Mouse (Mus musculus) kidney, adult 2 months (tissue): ENCODE measurements around the gene Nrxn3. TPM values are rescaled to one million over a fixed set of nuclear protein-coding genes. Genes with fewer than 3 reads are reported as not detected.

Source experiments
- DNase-seq: peaks from one replicate; pipeline ENCODE4 v3.0.0; 2021
- H3K27ac ChIP-seq: fragments of 200-500 bp; 2 replicates; pipeline ENCODE4 v1.5.1; 2012; ENCODE audit warnings: low read depth, low read length, control low read depth, inconsistent platforms; ENCODE audit not compliant: insufficient read depth
- H3K27me3 ChIP-seq: fragments of 200-500 bp; replicated peaks from 2 replicates; pipeline ENCODE4 v1.6.1; 2012; ENCODE audit warnings: mild to moderate bottlenecking, moderate library complexity, low read length, inconsistent platforms; ENCODE audit not compliant: control insufficient read depth, insufficient read depth
- H3K36me3 ChIP-seq: fragments of 200-500 bp; 2 replicates; pipeline ENCODE4 v1.6.1; 2012; ENCODE audit warnings: mild to moderate bottlenecking, moderate library complexity, low read length, inconsistent platforms; ENCODE audit not compliant: control insufficient read depth, insufficient read depth
- H3K4me1 ChIP-seq: fragments of 200-500 bp; 2 replicates; pipeline ENCODE4 v1.6.1; 2011; ENCODE audit warnings: low read length; ENCODE audit not compliant: control insufficient read depth, insufficient read depth
- H3K4me3 ChIP-seq: fragments of 200-500 bp; 2 replicates; pipeline ENCODE4 v1.5.1; 2011; ENCODE audit warnings: mild to moderate bottlenecking, low read depth, low read length, control low read depth; ENCODE audit not compliant: insufficient read depth
- CTCF ChIP-seq: fragments of 200-500 bp; conservative IDR thresholded peaks from 2 replicates; pipeline ENCODE4 v1.5.1; 2011; ENCODE audit warnings: low read depth, mild to moderate bottlenecking, control low read depth, low read length, moderate library complexity, mixed read lengths; ENCODE audit not compliant: insufficient read depth, insufficient read length
- POLR2A ChIP-seq: fragments of 200-500 bp; IDR thresholded peaks from one replicate; pipeline ENCODE4 v1.6.1; 2011; ENCODE audit warnings: low read depth, low read length, control low read depth
- WGBS: fragments of 180-500 bp; shearing (Covaris S2); methylation state at CpG from one replicate; pipeline ENCODE4 v1.1.7; 2018; 5-methylcytosine and 5-hydroxymethylcytosine counted together
- polyA plus RNA-seq: library from polyadenylated mRNA; depleted of rRNA; stranded (reverse); fragments of >200 nt; gene quantifications from 2 replicates; pipeline ENCODE4 v1.2.3, GENCODE M21; 2012

The Nrxn3 gene
- polyA plus RNA-seq, 1 experiment, result 0.39 TPM

- 44% methylated on average over 2 of the region's 2 CpGs for WGBS
- no peaks in the 10 kb centered on the region for H3K4me1 ChIP-seq
- no peak for DNase-seq
- no peaks in the 10 kb centered on the region for H3K27me3 ChIP-seq
- no peak overlapping the region for H3K4me3 ChIP-seq
- TF ChIP-seq POLR2A (no peak), CTCF (no peak)
- H3K36me3 ChIP-seq, result no peaks in the 10 kb centered on the region
- H3K27ac ChIP-seq, result no peak overlapping the region
These were observed 1174.2 kb downstream of the Nrxn3 start for GRCm38 (mm10) chr12:89896901-89897300.

GRCm38 (mm10) chr12:89909578-89909977 is 1186.9 kb downstream of the Nrxn3 start:
- Histone ChIP-seq H3K27ac (no peak overlapping the region), H3K27me3 (no peaks in the 10 kb centered on the region), H3K36me3 (no peaks in the 10 kb centered on the region), H3K4me1 (no peaks in the 10 kb centered on the region), H3K4me3 (no peak overlapping the region)
- WGBS, result 52% methylated on average over 3 of the region's 3 CpGs
- no peak for DNase-seq
- TF ChIP-seq CTCF (no peak), POLR2A (no peak)

GRCm38 (mm10) chr12:89918138-89918829 is 1195.6 kb downstream of the Nrxn3 start:
- H3K36me3 ChIP-seq, result no peaks in the 10 kb centered on the region
- 68% methylated on average over 8 of the region's 8 CpGs for WGBS
- no peaks in the 10 kb centered on the region for H3K4me1 ChIP-seq
- H3K4me3 ChIP-seq, result no peak overlapping the region
- TF ChIP-seq CTCF (no peak), POLR2A (no peak)
- no peak overlapping the region for H3K27ac ChIP-seq
- no peak for DNase-seq
- H3K27me3 ChIP-seq, result no peaks in the 10 kb centered on the region; the same call in 1 of the 2 replicates

- no peaks in the 10 kb centered on the region for H3K4me1 ChIP-seq
- DNase-seq, result no peak
- no peaks in the 10 kb centered on the region for H3K27me3 ChIP-seq
- 89% methylated on average over 1 of the region's 1 CpGs for WGBS
- no peak overlapping the region for H3K27ac ChIP-seq
- H3K4me3 ChIP-seq, result no peak overlapping the region
- TF ChIP-seq CTCF (no peak), POLR2A (no peak)
- no peaks in the 10 kb centered on the region for H3K36me3 ChIP-seq
These were observed 1209.7 kb downstream of the Nrxn3 start for GRCm38 (mm10) chr12:89932338-89932737.

GRCm38 (mm10) chr12:89933630-89934029 is 1211.0 kb downstream of the Nrxn3 start:
- Histone ChIP-seq H3K4me1 (no peaks in the 10 kb centered on the region), H3K36me3 (no peaks in the 10 kb centered on the region), H3K27ac (no peak overlapping the region), H3K4me3 (no peak overlapping the region), H3K27me3 (no peaks in the 10 kb centered on the region)
- DNase-seq, result no peak
- 87% methylated on average over 5 of the region's 5 CpGs for WGBS
- TF ChIP-seq POLR2A (no peak), CTCF (no peak)

GRCm38 (mm10) chr12:89940746-89941145 is 1218.1 kb downstream of the Nrxn3 start:
- Histone ChIP-seq H3K4me3 (no peak overlapping the region), H3K27ac (no peak overlapping the region), H3K4me1 (no peaks in the 10 kb centered on the region), H3K27me3 (no peaks in the 10 kb centered on the region), H3K36me3 (no peaks in the 10 kb centered on the region)
- 61% methylated on average over 2 of the region's 2 CpGs for WGBS
- TF ChIP-seq CTCF (no peak), POLR2A (no peak)
- DNase-seq, result no peak

- no peak for DNase-seq
These were observed 1223.3 kb downstream of the Nrxn3 start for GRCm38 (mm10) chr12:89945911-89946502.

More at GRCm38 (mm10) chr12:89945911-89946502, 1223.3 kb downstream of the Nrxn3 start:
- TF ChIP-seq POLR2A (no peak), CTCF (no peak)
- Histone ChIP-seq H3K4me3 (no peak overlapping the region), H3K27ac (no peak overlapping the region), H3K36me3 (no peaks in the 10 kb centered on the region), H3K27me3 (no peaks in the 10 kb centered on the region), H3K4me1 (no peaks in the 10 kb centered on the region)
- 87% methylated on average over 2 of the region's 2 CpGs for WGBS
